Mouse (Mus musculus): ENCODE measurements around the gene Olfr559.

GRCm38 (mm10) chr7:102727391-102727790 is at the start of gene Olfr559:
- TF ChIP-seq CTCF (IDR thresholded peaks at IDR 0.05; ENCODE audit: extremely low read depth, insufficient read depth, low read length) (no peak), POLR2A (IDR thresholded peaks at IDR 0.05; ENCODE audit: extremely low read depth, insufficient read depth, low read length) (no peak)

Data from cortical plate, adult 2 months (tissue).